Mouse (Mus musculus) CH12.LX (cell line): Measurements from ENCODE around the gene Ccdc171. TPM values are rescaled to one million over a fixed set of nuclear protein-coding genes. Genes with fewer than 3 reads are reported as not detected.

Source experiments
- DNase-seq: peaks from one replicate; pipeline ENCODE4 v3.0.0-alpha.2; 2013; ENCODE audit errors: extremely low read depth
- H3K27ac ChIP-seq: 2 replicates; pipeline ENCODE4 v1.5.1; 2012; ENCODE audit warnings: low read depth, mild to moderate bottlenecking, control low read depth, moderate library complexity; ENCODE audit not compliant: insufficient read depth
- H3K27me3 ChIP-seq: replicated peaks from 2 replicates; pipeline ENCODE3; 2012; ENCODE audit warnings: inconsistent platforms
- H3K36me3 ChIP-seq, 2 experiments: replicated peaks in 1 of 2; 2 replicates each; pipeline versions ENCODE3 to v1.6.1; 2012; ENCODE audit warnings: inconsistent platforms in 1 of 2, low read length in 1 of 2, mild to moderate bottlenecking in 1 of 2, mixed read lengths in 1 of 2, moderate library complexity in 1 of 2; ENCODE audit not compliant: control insufficient read depth in 1 of 2, insufficient read depth in 1 of 2
- H3K4me1 ChIP-seq, 2 experiments: 2 replicates each; pipeline ENCODE4 v1.6.1; 2012; ENCODE audit warnings: inconsistent platforms in 1 of 2, moderate library complexity in 1 of 2; ENCODE audit not compliant: insufficient read depth in 2 of 2, control insufficient read depth in 1 of 2
- H3K4me2 ChIP-seq: 2 replicates; pipeline ENCODE4 v1.6.1; 2012; ENCODE audit warnings: low read depth, mild to moderate bottlenecking, control low read depth; ENCODE audit not compliant: poor library complexity, insufficient read depth, severe bottlenecking
- H3K4me3 ChIP-seq, 3 experiments: fragments of 150-350 bp in 1 of 3; sonication (generic) in 1 of 3; replicated peaks in 1 of 3; 2 replicates each; pipeline versions ENCODE3 to v1.5.1; 2011 to 2012; ENCODE audit warnings: low read depth in 2 of 3, low read length in 2 of 3, mild to moderate bottlenecking in 2 of 3, moderate library complexity in 2 of 3, control low read depth in 1 of 3, improper control_type of control experiment in 1 of 3, inconsistent platforms in 1 of 3, mixed read lengths in 1 of 3; ENCODE audit not compliant: poor library complexity in 1 of 3
- H3K79me2 ChIP-seq: replicated peaks from 2 replicates; pipeline ENCODE4 v1.6.1; 2012; ENCODE audit warnings: mild to moderate bottlenecking, moderate library complexity; ENCODE audit not compliant: control insufficient read depth, poor library complexity, insufficient read depth, severe bottlenecking; ENCODE audit errors: extremely low read depth
- H3K9ac ChIP-seq: 2 replicates; pipeline ENCODE4 v1.6.1; 2012; ENCODE audit warnings: low read depth, mild to moderate bottlenecking, control low read depth, moderate library complexity; ENCODE audit not compliant: insufficient read depth
- H3K9me3 ChIP-seq: replicated peaks from 2 replicates; pipeline ENCODE3; 2012; ENCODE audit warnings: low read length, inconsistent platforms, mixed read lengths
- CHD1 ChIP-seq: IDR thresholded peaks from 2 replicates; pipeline ENCODE4 v1.6.1; 2012; ENCODE audit warnings: low read depth, low read length, improper control_type of control experiment, inconsistent platforms
- CHD2 ChIP-seq: IDR thresholded peaks from 2 replicates; pipeline ENCODE4 v1.6.1; 2011; ENCODE audit warnings: low read length, improper control_type of control experiment
- CTCF ChIP-seq, 2 experiments: IDR thresholded peaks in 1 of 2; conservative IDR thresholded peaks in 1 of 2; 2 replicates each; pipeline ENCODE4 v1.5.1; 2011 to 2012; ENCODE audit warnings: low read depth in 2 of 2, low read length in 2 of 2, improper control_type of control experiment in 1 of 2, inconsistent platforms in 1 of 2, mild to moderate bottlenecking in 1 of 2, moderate library complexity in 1 of 2
- E2F4 ChIP-seq: IDR thresholded peaks from 2 replicates; pipeline ENCODE4 v1.6.1; 2011; ENCODE audit warnings: low read depth, low read length, improper control_type of control experiment; ENCODE audit not compliant: insufficient replicate concordance
- ELF1 ChIP-seq: IDR thresholded peaks from 2 replicates; pipeline ENCODE4 v1.6.1; 2014; ENCODE audit warnings: low read depth, mild to moderate bottlenecking, inconsistent platforms, low read length, improper control_type of control experiment
- EP300 ChIP-seq: IDR thresholded peaks from 2 replicates; pipeline ENCODE4 v1.6.1; 2011; ENCODE audit warnings: low read length, improper control_type of control experiment
- ETS1 ChIP-seq: conservative IDR thresholded peaks from 2 replicates; pipeline ENCODE4 v1.6.1; 2012; ENCODE audit warnings: low read depth, mild to moderate bottlenecking, inconsistent platforms, low read length, improper control_type of control experiment, moderate library complexity
- GABPA ChIP-seq: IDR thresholded peaks from 2 replicates; pipeline ENCODE4 v1.6.1; 2012; ENCODE audit warnings: low read depth, low read length, improper control_type of control experiment, inconsistent platforms; ENCODE audit not compliant: insufficient replicate concordance
- HCFC1 ChIP-seq: IDR thresholded peaks from 2 replicates; pipeline ENCODE4 v1.6.1; 2012; ENCODE audit warnings: low read depth, mild to moderate bottlenecking, inconsistent platforms, low read length, improper control_type of control experiment
- JUN ChIP-seq: IDR thresholded peaks from 2 replicates; pipeline ENCODE4 v1.6.1; 2011; ENCODE audit warnings: low read depth, mild to moderate bottlenecking, low read length, improper control_type of control experiment, moderate library complexity; ENCODE audit not compliant: insufficient read depth
- MAFK ChIP-seq: IDR thresholded peaks from 2 replicates; pipeline ENCODE4 v1.6.1; 2011; ENCODE audit warnings: low read length, improper control_type of control experiment; ENCODE audit not compliant: insufficient replicate concordance
- MAX ChIP-seq: IDR thresholded peaks from 2 replicates; pipeline ENCODE4 v1.6.1; 2011; ENCODE audit warnings: low read length, improper control_type of control experiment
- MAZ ChIP-seq: IDR thresholded peaks from 2 replicates; pipeline ENCODE4 v1.6.1; 2012; ENCODE audit warnings: low read depth, mild to moderate bottlenecking, inconsistent platforms, low read length, improper control_type of control experiment, moderate library complexity
- MYC ChIP-seq: IDR thresholded peaks from 2 replicates; pipeline ENCODE4 v1.6.1; 2011; ENCODE audit warnings: low read depth, mild to moderate bottlenecking, improper control_type of control experiment, low read length
- NELFE ChIP-seq: IDR thresholded peaks from 2 replicates; pipeline ENCODE4 v1.6.1; 2011; ENCODE audit warnings: low read depth, low read length, improper control_type of control experiment
- NRF1 ChIP-seq: IDR thresholded peaks from 2 replicates; pipeline ENCODE4 v1.6.1; 2014; ENCODE audit warnings: low read depth, mild to moderate bottlenecking, inconsistent platforms, low read length, improper control_type of control experiment, moderate library complexity
- PAX5 ChIP-seq: IDR thresholded peaks from 2 replicates; pipeline ENCODE4 v1.6.1; 2012; ENCODE audit warnings: low read length, inconsistent platforms, mixed read lengths
- POLR2A ChIP-seq: IDR thresholded peaks from 2 replicates; pipeline ENCODE4 v1.6.1; 2011; ENCODE audit warnings: low read depth, mild to moderate bottlenecking, improper control_type of control experiment, low read length
- POLR2AphosphoS2 ChIP-seq: IDR thresholded peaks from 2 replicates; pipeline ENCODE4 v1.6.1; 2011; ENCODE audit warnings: low read depth, low read length, improper control_type of control experiment
- RCOR1 ChIP-seq: conservative IDR thresholded peaks from 2 replicates; pipeline ENCODE4 v1.6.1; 2012; ENCODE audit warnings: low read depth, mild to moderate bottlenecking, inconsistent platforms, low read length, improper control_type of control experiment
- SIN3A ChIP-seq: IDR thresholded peaks from 2 replicates; pipeline ENCODE4 v1.6.1; 2012; ENCODE audit warnings: low read length, improper control_type of control experiment, inconsistent platforms
- TBP ChIP-seq: conservative IDR thresholded peaks from 2 replicates; pipeline ENCODE4 v1.6.1; 2011; ENCODE audit warnings: low read depth, low read length, improper control_type of control experiment
- TCF12 ChIP-seq: IDR thresholded peaks from 2 replicates; pipeline ENCODE4 v1.6.1; 2014; ENCODE audit warnings: low read depth, mild to moderate bottlenecking, inconsistent platforms, low read length, improper control_type of control experiment
- USF1 ChIP-seq: IDR thresholded peaks from 2 replicates; pipeline ENCODE4 v1.6.1; 2014; ENCODE audit warnings: low read depth, mild to moderate bottlenecking, inconsistent platforms, low read length, improper control_type of control experiment
- ZC3H11A ChIP-seq: IDR thresholded peaks from 2 replicates; pipeline ENCODE4 v1.6.1; 2012; ENCODE audit warnings: low read depth, mild to moderate bottlenecking, inconsistent platforms, low read length, improper control_type of control experiment
- ZKSCAN1 ChIP-seq: IDR thresholded peaks from 2 replicates; pipeline ENCODE4 v1.6.1; 2012; ENCODE audit warnings: low read depth, inconsistent platforms, low read length, improper control_type of control experiment, borderline replicate concordance
- ZMIZ1 ChIP-seq: IDR thresholded peaks from 2 replicates; pipeline ENCODE4 v1.6.1; 2012; ENCODE audit warnings: low read depth, mild to moderate bottlenecking, inconsistent platforms, low read length, improper control_type of control experiment
- ZNF384 ChIP-seq: IDR thresholded peaks from 2 replicates; pipeline ENCODE4 v1.6.1; 2012; ENCODE audit warnings: low read depth, low read length, improper control_type of control experiment, inconsistent platforms
- dilution Hi-C: fragments of 300-500 bp; cut with MboI; formaldehyde crosslinking; loops from 2 replicates; pipeline ENCODE4 v1.14.3; 2020; ENCODE audit warnings: low sequenced_read_pairs; ENCODE audit not compliant: extremely low pct_unique_long_range_greater_than_20kb, extremely low pct_ligation_motif_present
- in situ Hi-C: fragments of 300-500 bp; cut with MboI; formaldehyde crosslinking; loops from 3 replicates; pipeline ENCODE4 v1.14.3; 2019; ENCODE audit warnings: low sequenced_read_pairs, low pct_ligation_motif_present, low pct_unique_long_range_greater_than_20kb, mixed read lengths
- polyA plus RNA-seq: library from polyadenylated mRNA; unstranded; fragments of >175 nt; gene quantifications from 2 replicates; pipeline ENCODE4 v1.2.1, GENCODE M21; 2012; ENCODE audit warnings: low read depth; ENCODE audit not compliant: insufficient read length
- total RNA-seq, 2 experiments: library from RNA; depleted of rRNA; stranded (reverse); fragments of 300-350 nt in 1 of 2; fragments of >200 nt in 1 of 2; gene quantifications; 2 replicates each; pipeline ENCODE4 v1.2.3; 2012 to 2014

Ccdc171 gene
- total and polyA plus RNA-seq, 3 experiments = 0.93 to 2.2 (median 1.5) TPM

GRCm38 (mm10) chr4:83509600-83509999 is 15.7 kb upstream of the Ccdc171 start:
- in situ Hi-C loops = loop anchor here (25.0 kb wide), 1 partner anchor 197 kb away; the partner anchor contains the start of gene Ttc39b

GRCm38 (mm10) chr4:83511083-83511482 is 14.3 kb upstream of the Ccdc171 start:
- H3K36me3 ChIP-seq = no peaks in the 10 kb centered on the region
- no peak overlapping the region for H3K4me3 ChIP-seq
- TF ChIP-seq POLR2AphosphoS2 (no peak), ELF1 (no peak), ZKSCAN1 (no peak), CTCF (conservative IDR thresholded peaks at IDR 0.05 in 1 of 2, IDR thresholded peaks at IDR 0.05 in 1 of 2; ENCODE audit: low read depth in 2 of 2, low read length in 2 of 2) (no peak), TCF12 (no peak), ETS1 (no peak), POLR2A (no peak), EP300 (no peak), MAX (no peak), MAZ (no peak), PAX5 (no peak)
- TF ChIP-seq, all 38 proteins: peak for 0
- no peak overlapping the region for H3K9ac ChIP-seq
- H3K27ac ChIP-seq = no peak overlapping the region
- dilution Hi-C loops (no loop called here), in situ Hi-C loops (loop anchor here (25.0 kb wide), 1 partner anchor 199 kb away; the partner anchor contains the start of gene Ttc39b)
- no peaks in the 10 kb centered on the region for H3K9me3 ChIP-seq
- H3K79me2 ChIP-seq = no peaks in the 10 kb centered on the region
- no peak overlapping the region for H3K4me2 ChIP-seq
- peaks cover 11 to 45% of the 10 kb centered on the region in 2 experiments for H3K4me1 ChIP-seq
- no peaks in the 10 kb centered on the region for H3K27me3 ChIP-seq
- DNase-seq = no peak

More at GRCm38 (mm10) chr4:83509600-83509999, 15.7 kb upstream of the Ccdc171 start:
- H3K27ac ChIP-seq = no peak overlapping the region
- no peak for DNase-seq
- H3K79me2 ChIP-seq = no peaks in the 10 kb centered on the region
- no peaks in the 10 kb centered on the region for H3K9me3 ChIP-seq
- dilution Hi-C loops = no loop called here
- no peaks in the 10 kb centered on the region for H3K27me3 ChIP-seq
- TF ChIP-seq NRF1 (no peak), E2F4 (no peak), TBP (no peak), JUN (no peak), HCFC1 (no peak), ZC3H11A (no peak), USF1 (no peak), SIN3A (no peak), EP300 (0 out of 2 replicates have a peak, but pooled peaks have one; percentile 25), CHD2 (no peak), RCOR1 (no peak), ZMIZ1 (no peak), ETS1 (no peak), MYC (peak; percentile 56; the same call in 1 of the 2 replicates), PAX5 (no peak), MAX (peak; percentile 70), GABPA (no peak), CHD1 (no peak), ZNF384 (no peak), NELFE (no peak), MAFK (0 out of 2 replicates have a peak, but pooled peaks have one; percentile 17), ELF1 (no peak)
- H3K4me1 ChIP-seq = peaks cover 9 to 38% of the 10 kb centered on the region in 2 experiments
- peak overlapping the region; percentile 38; the same call in 1 of the 2 replicates for H3K4me2 ChIP-seq
- no peak overlapping the region for H3K4me3 ChIP-seq
- H3K36me3 ChIP-seq = no peaks in the 10 kb centered on the region
- no peak overlapping the region for H3K9ac ChIP-seq
